Mouse (Mus musculus) ES-Bruce4 (cell line): ENCODE data around the gene Sart1.

Experiments used
- CTCF ChIP-seq: IDR thresholded peaks from one replicate; pipeline ENCODE4 v1.8.1; 2011; ENCODE audit warnings: low read depth, low read length
- POLR2A ChIP-seq: IDR thresholded peaks from one replicate; pipeline ENCODE4 v1.8.1; 2011; ENCODE audit warnings: low read length; ENCODE audit not compliant: insufficient read depth

GRCm38 (mm10) chr19:5411961-5412360, 23.5 kb upstream of the Sart1 start:
- TF ChIP-seq CTCF: no peak
- TF ChIP-seq POLR2A: no peak
